Mouse (Mus musculus): ENCODE data around the gene Btbd3.

DNA sequence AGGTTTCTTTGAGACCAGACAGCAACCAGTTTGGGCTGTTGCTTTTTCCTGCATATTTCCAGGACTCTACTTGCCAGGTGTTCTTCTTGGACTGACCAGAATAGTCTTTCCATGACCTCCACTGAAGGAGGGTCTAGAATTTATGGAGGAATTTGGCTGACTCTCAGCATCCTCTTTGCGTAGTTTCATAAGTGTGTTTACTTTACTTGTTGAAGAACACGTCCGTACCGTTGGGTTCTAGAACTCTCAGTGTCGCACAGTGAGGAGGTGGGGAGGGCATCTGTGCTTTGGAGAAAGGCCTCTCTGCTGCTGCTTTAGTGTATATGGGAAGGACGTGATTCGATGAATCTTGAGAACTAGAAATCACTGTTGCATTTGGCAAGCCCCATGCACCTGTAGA lies 4.8 kb downstream of the Btbd3 start:
- TF ChIP-seq CTCF (IDR thresholded peaks at IDR 0.05; ENCODE audit: control insufficient read depth, insufficient read depth, insufficient replicate concordance, low read depth, low read length), result no peak
- no peak for TF ChIP-seq POLR2A (IDR thresholded peaks at IDR 0.05; ENCODE audit: control insufficient read depth, low read depth, low read length)
